27 mouse cellular contexts compared by ENCODE assay signal in genomic region chr14:119361414-119361813, GRCm38 (mm10).
"Had no signal": no experiment of that assay in that cellular context is flagged by ENCODE, and none has a peak within 500 bp of the region (broad histone marks: within the 10 kb centered on the region; RNA-seq: fewer than 3 reads in every experiment).

No protein-coding gene starts in this region.

- H3K9me3 ChIP-seq: heart, embryonic 13.5 days; heart, embryonic 15.5 days; hindbrain, embryonic 13.5 days; hindbrain, embryonic 15.5 days; kidney, embryonic 15.5 days; limb, embryonic 13.5 days; limb, embryonic 15.5 days; liver, embryonic 12.5 days had no signal

- H3K4me2 ChIP-seq: heart, embryonic 11.5 days; heart, embryonic 13.5 days; heart, embryonic 15.5 days; hindbrain, embryonic 13.5 days; hindbrain, embryonic 15.5 days; kidney, embryonic 15.5 days; limb, embryonic 13.5 days; limb, embryonic 15.5 days; liver, embryonic 12.5 days had no signal

- H3K27me3 ChIP-seq: heart, embryonic 13.5 days; heart, embryonic 15.5 days; hindbrain, embryonic 13.5 days; hindbrain, embryonic 15.5 days; kidney, embryonic 15.5 days; limb, embryonic 13.5 days; limb, embryonic 15.5 days; liver, embryonic 12.5 days had no signal

- H3K36me3 ChIP-seq: heart, embryonic 13.5 days; heart, embryonic 15.5 days; hindbrain, embryonic 13.5 days; hindbrain, embryonic 15.5 days; kidney, embryonic 15.5 days; limb, embryonic 13.5 days; limb, embryonic 15.5 days; liver, embryonic 12.5 days had no signal

- H3K4me1 ChIP-seq: heart, embryonic 13.5 days; heart, embryonic 15.5 days; hindbrain, embryonic 13.5 days; hindbrain, embryonic 15.5 days; kidney, embryonic 15.5 days; limb, embryonic 13.5 days; limb, embryonic 15.5 days; liver, embryonic 12.5 days had no signal

- DNase-seq: gastrocnemius, adult 2 months; gastrocnemius, postnatal 10 days; gastrocnemius, postnatal 25 days; heart, adult 11 months; heart, adult 2 months; heart, postnatal 14 days; heart, postnatal 36 days; kidney, adult 11 months; kidney, adult 2 months; kidney, adult 9 months; kidney, postnatal 14 days; left cerebral cortex, postnatal 4 days had no signal

- ATAC-seq: hindbrain, postnatal 0 days; intestine, embryonic 16.5 days; liver, embryonic 12.5 days had no signal

- H3K27ac ChIP-seq: gastrocnemius, adult 2 months; heart, adult 2 months; heart, embryonic 13.5 days; heart, embryonic 15.5 days; hindbrain, embryonic 13.5 days; hindbrain, embryonic 15.5 days; hindbrain, postnatal 0 days; kidney, embryonic 15.5 days; kidney, postnatal 0 days; layer of hippocampus, adult 2 months; left cerebral cortex, adult 2 months; limb, embryonic 13.5 days; limb, embryonic 15.5 days; liver, embryonic 12.5 days; liver, embryonic 14.5 days had no signal

- H3K9ac ChIP-seq: heart, embryonic 13.5 days; heart, embryonic 15.5 days; hindbrain, embryonic 13.5 days; hindbrain, embryonic 15.5 days; kidney, embryonic 15.5 days; limb, embryonic 13.5 days; limb, embryonic 15.5 days; liver, embryonic 12.5 days; liver, embryonic 14.5 days had no signal

- H3K4me3 ChIP-seq: gastrocnemius, adult 2 months; heart, adult 2 months; heart, embryonic 13.5 days; heart, embryonic 15.5 days; hindbrain, embryonic 13.5 days; hindbrain, embryonic 15.5 days; kidney, embryonic 15.5 days; layer of hippocampus, adult 2 months; left cerebral cortex, adult 2 months; limb, embryonic 13.5 days; limb, embryonic 15.5 days; liver, embryonic 12.5 days had no signal
